Mouse (Mus musculus) liver, adult 2 months (tissue): ENCODE data around the gene Arpp19. TPM values are rescaled to one million over a fixed set of nuclear protein-coding genes. Genes with fewer than 3 reads are reported as not detected.

ENCODE experiments used
- DNase-seq: peaks from one replicate; pipeline ENCODE4 v3.0.0-alpha.2; 2011; ENCODE audit warnings: low read depth, low spot score; ENCODE audit errors: extremely low read depth
- H3K27ac ChIP-seq: fragments of 200-500 bp; replicated peaks from 2 replicates; pipeline ENCODE4 v1.5.1; 2012; ENCODE audit warnings: low read depth, mild to moderate bottlenecking, control low read depth, inconsistent platforms, low read length; ENCODE audit not compliant: insufficient read depth
- H3K27me3 ChIP-seq: fragments of 200-500 bp; 2 replicates; pipeline ENCODE4 v1.6.1; 2012; ENCODE audit warnings: mild to moderate bottlenecking, moderate library complexity, low read length, inconsistent platforms; ENCODE audit not compliant: control insufficient read depth, insufficient read depth
- H3K36me3 ChIP-seq: fragments of 200-500 bp; 2 replicates; pipeline ENCODE4 v1.6.1; 2012; ENCODE audit warnings: low read length, inconsistent platforms; ENCODE audit not compliant: control insufficient read depth, insufficient read depth
- H3K4me1 ChIP-seq: fragments of 200-500 bp; 2 replicates; pipeline ENCODE4 v1.6.1; 2011; ENCODE audit warnings: low read length; ENCODE audit not compliant: control insufficient read depth, insufficient read depth
- H3K4me3 ChIP-seq: fragments of 200-500 bp; 2 replicates; pipeline ENCODE4 v1.5.1; 2011; ENCODE audit warnings: low read depth, mild to moderate bottlenecking, control low read depth, low read length, moderate library complexity; ENCODE audit not compliant: insufficient read depth
- H3K79me2 ChIP-seq: fragments of 200-500 bp; 2 replicates; pipeline ENCODE4 v1.6.1; 2012; ENCODE audit warnings: inconsistent platforms, mild to moderate bottlenecking, low read length, moderate library complexity; ENCODE audit not compliant: control insufficient read depth, insufficient read depth
- H3K9ac ChIP-seq: fragments of 200-500 bp; 2 replicates; pipeline ENCODE4 v1.6.1; 2012; ENCODE audit warnings: low read depth, mild to moderate bottlenecking, control low read depth, inconsistent platforms, low read length
- CTCF ChIP-seq: fragments of 200-500 bp; IDR thresholded peaks from 2 replicates; pipeline ENCODE4 v1.5.1; 2011; ENCODE audit warnings: low read depth, low read length, control low read depth
- POLR2A ChIP-seq: fragments of 200-500 bp; IDR thresholded peaks from 2 replicates; pipeline ENCODE4 v1.6.1; 2011; ENCODE audit warnings: low read length, control low read depth; ENCODE audit not compliant: insufficient read depth; ENCODE audit errors: extremely low read depth
- whole genome bisulfite sequencing: fragments of 180-500 bp; shearing (Covaris S2); methylation state at CpG from one replicate; pipeline ENCODE4 v1.1.7; 2018; 5-methylcytosine and 5-hydroxymethylcytosine counted together
- polyA plus RNA-seq: library from polyadenylated mRNA; depleted of rRNA; stranded (reverse); fragments of >200 nt; gene quantifications from 2 replicates; pipeline ENCODE4 v1.2.3, GENCODE M21; 2012; rRNA removed
- total RNA-seq: library from RNA; depleted of rRNA; stranded (reverse); fragments of >200 nt; gene quantifications from 2 replicates; pipeline ENCODE4 v1.2.3, GENCODE M21; 2014; rRNA removed

Arpp19 gene
- 23.0 and 38.5 TPM in 2 replicates for total RNA-seq
- 7.8 and 8.1 TPM in 2 replicates for polyA plus RNA-seq

DNA sequence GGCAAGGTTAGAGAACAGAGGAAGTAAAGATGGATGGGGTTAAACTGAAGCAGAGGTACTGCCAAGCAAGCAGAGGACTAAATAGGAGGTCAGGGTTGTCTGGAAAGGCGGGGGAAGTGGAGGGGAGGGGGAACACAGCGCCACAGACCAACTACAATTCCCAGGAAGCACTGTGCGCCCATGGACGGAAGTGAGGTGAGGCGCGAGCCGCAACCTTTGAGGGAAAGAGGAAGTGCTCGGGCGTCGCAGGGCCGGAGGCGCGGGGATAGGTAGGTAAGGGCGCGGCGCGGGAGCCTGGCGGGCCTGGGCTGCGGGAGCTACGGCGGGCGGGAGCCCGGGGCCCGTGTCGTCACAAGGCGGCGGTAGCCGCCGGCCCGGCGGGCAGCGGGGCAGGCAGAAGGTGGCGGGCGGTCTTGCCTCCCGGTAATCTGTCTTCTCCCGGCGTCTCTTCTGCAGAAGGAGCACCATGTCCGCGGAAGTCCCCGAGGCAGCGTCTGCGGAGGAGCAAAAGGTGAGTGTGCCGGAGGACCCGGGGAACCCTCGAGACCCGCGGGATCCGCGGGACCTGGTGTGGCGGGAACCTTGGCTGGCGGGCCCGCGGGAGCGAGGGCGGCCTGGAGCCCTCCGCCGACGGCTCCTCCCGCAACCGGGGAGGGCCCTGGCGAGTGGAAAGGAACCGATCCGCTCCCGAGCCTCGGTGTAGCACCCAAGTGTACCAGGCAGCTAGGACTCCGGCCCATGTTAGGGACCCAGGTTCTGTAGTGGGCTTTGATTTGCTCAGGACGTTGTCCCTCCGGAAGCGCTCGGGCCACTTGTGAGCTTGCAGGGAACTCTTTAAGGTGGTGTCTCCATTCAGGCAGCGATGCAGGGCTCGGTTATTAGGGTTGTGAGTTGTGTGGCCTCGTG, at the start of gene Arpp19:
Gene Arpp19, plus strand, starts transcription at position 164 of the 906 bp plus-strand sequence.
- Histone ChIP-seq H3K4me1 (peaks cover 26% of the 10 kb centered on the region), H3K36me3 (no peaks in the 10 kb centered on the region), H3K27me3 (no peaks in the 10 kb centered on the region), H3K27ac (peak within 1 kb of the TSS; percentile 74), H3K79me2 (peaks cover 8% of the 10 kb centered on the region; the same call in 1 of the 2 replicates), H3K4me3 (peak within 1 kb of the TSS; percentile 95), H3K9ac (peak within 1 kb of the TSS; percentile 94)
- DNase-seq, result peak; percentile 88
- WGBS, result under 1% methylated on average over 70 of the region's 73 CpGs
- TF ChIP-seq POLR2A (peak; percentile 85), CTCF (no peak)

GRCm38 (mm10) chr9:74988893-74989460, 48.4 kb upstream of the Arpp19 start:
- TF ChIP-seq POLR2A (no peak), CTCF (no peak)
- Histone ChIP-seq H3K4me3 (no peak overlapping the region), H3K79me2 (peaks cover 46% of the 10 kb centered on the region), H3K4me1 (peaks cover 8% of the 10 kb centered on the region), H3K36me3 (peaks cover 50% of the 10 kb centered on the region), H3K9ac (no peak overlapping the region; the same call in 1 of the 2 replicates), H3K27ac (peak overlapping the region; percentile 2; the same call in 1 of the 2 replicates), H3K27me3 (no peaks in the 10 kb centered on the region)
- peak; percentile 56 for DNase-seq
- WGBS, result 58% methylated on average over 7 of the region's 7 CpGs

DNA sequence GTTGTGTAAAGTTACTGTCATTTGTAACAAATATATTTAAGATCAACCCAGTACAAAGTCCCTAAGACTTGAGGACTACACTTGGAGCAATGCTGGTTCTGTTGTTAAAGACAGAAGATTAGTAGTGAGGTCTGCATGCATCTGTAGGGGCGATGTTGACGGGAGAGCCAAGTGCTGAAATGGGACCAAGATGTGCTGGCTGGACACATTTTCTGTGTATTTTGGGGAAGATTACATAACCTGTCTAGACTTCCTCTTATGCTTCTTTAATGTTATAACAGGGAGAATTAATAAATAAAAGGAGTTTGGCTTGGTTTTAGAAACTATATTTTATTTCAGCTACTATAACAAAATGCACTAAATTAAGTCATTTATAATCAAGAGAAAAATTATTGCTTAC, 47.4 kb upstream of the Arpp19 start:
- DNase-seq, result no peak
- H3K4me3 ChIP-seq, result no peak overlapping the region
- H3K27ac ChIP-seq, result no peak overlapping the region
- peaks cover 40% of the 10 kb centered on the region for H3K79me2 ChIP-seq
- H3K4me1 ChIP-seq, result peaks cover 8% of the 10 kb centered on the region
- 9% methylated on average over 2 of the region's 2 CpGs for WGBS
- no peaks in the 10 kb centered on the region for H3K27me3 ChIP-seq
- TF ChIP-seq POLR2A, result no peak
- H3K36me3 ChIP-seq, result peaks cover 46% of the 10 kb centered on the region
- no peak overlapping the region for H3K9ac ChIP-seq

DNA sequence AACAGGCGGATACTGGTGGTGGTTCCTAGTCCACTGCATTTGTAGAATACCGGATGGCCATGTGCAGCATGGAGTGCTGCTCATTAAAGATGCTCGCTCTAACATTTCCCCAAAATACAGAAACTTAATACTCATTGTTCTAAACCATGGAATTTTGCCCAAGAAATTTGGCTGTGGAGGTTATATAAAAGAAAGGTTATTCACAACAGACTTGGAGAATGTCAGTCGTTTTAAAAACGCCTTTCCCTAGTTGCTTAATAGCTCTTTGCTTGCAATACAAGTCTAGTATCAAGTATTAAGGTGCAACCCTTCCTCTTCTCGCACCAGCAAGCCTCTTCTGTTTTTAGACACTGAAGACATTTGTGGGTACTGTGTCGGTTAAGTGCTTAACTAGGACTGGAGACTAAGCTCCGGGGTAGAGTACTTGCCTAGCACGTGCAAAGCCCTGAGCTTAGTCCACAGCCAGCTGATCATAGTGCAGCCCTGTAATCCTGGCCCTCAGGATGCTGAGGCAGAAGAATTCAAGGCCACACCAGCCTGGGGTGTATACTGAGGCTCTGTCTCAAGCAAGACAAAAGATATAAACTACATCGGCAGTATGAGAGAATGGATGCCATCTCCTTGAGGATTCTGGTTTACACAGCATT, 42.7 kb upstream of the Arpp19 start:
- DNase-seq, result peak; percentile 55
- TF ChIP-seq CTCF (no peak), POLR2A (no peak)
- no peaks in the 10 kb centered on the region for H3K27me3 ChIP-seq
- no peak overlapping the region for H3K4me3 ChIP-seq
- peaks cover 25% of the 10 kb centered on the region; the same call in 1 of the 2 replicates for H3K79me2 ChIP-seq
- no peak overlapping the region for H3K9ac ChIP-seq
- no peaks in the 10 kb centered on the region for H3K4me1 ChIP-seq
- peaks cover 57% of the 10 kb centered on the region for H3K36me3 ChIP-seq
- no peak overlapping the region for H3K27ac ChIP-seq
- 73% methylated on average over 10 of the region's 10 CpGs for WGBS

DNA sequence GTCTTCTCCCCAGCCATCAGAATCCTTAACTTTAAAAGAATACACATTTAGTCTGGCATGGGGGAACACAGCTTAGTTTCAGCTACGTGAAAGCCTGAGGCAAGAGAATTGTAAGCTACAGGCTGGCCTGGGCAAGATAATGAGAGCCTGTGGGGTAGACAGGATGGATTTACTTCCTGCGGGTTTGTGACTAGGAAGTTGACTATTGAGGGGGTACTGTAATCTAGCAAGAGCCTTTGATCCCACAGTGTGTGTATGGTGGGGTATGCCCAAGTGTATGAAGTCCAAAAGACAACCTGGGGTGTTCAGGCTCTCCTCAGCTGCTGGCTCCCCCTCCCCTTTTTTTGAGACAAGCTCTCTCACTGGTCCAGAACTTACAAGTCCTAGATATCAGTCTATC, 41.1 kb upstream of the Arpp19 start:
- no peak for DNase-seq
- H3K4me1 ChIP-seq, result 0 out of 2 replicates have a peak, but pooled peaks cover 2% of the 10 kb centered on the region
- H3K27ac ChIP-seq, result no peak overlapping the region
- H3K79me2 ChIP-seq, result peaks cover 28% of the 10 kb centered on the region; the same call in 1 of the 2 replicates
- peaks cover 51% of the 10 kb centered on the region for H3K36me3 ChIP-seq
- H3K4me3 ChIP-seq, result no peak overlapping the region
- TF ChIP-seq POLR2A (no peak), CTCF (no peak)
- 68% methylated on average over 2 of the region's 2 CpGs for WGBS
- no peaks in the 10 kb centered on the region for H3K27me3 ChIP-seq
- H3K9ac ChIP-seq, result no peak overlapping the region
